Mouse (Mus musculus): ENCODE results near the gene Bptf.
"Not testable (repeated sequence)": the region's sequence is repeated elsewhere in the genome, so short reads cannot be mapped to it uniquely, and the experiment has no call there.

Gene Bptf

DNA sequence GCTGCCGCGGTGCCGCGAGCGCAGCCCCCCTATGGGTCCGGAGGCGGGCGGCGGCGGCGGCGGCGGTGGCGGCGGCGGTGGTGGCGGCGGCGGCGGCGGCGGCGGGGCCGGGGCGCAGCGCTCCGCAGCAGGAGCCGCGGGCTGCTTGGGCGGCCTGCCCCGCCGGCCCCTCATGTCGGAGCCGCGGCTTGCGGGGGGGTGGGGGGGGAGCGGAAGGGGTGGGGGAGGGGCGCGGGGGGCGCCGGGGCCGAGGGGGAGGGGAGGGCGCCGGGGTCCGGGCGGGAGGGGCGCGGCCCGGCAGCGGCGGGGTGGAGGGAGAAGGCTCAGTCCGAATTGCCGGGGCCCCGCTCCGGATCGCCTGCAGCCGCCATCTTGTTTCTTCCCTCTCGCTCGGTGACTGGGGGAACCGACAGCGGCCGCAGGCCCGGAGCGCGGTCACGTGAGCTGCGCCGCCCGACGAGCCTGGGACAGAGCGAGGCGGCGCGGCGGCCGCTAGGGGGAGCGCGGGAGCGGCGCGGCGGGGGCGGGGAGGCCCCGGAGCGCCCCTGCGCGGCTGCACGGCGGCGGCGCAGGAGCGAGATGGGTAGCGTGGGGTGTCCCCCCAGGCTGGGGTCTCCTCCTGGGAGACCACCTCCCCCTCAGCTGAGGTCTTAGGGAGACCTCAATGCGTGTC is at the start of gene Bptf:
Bptf (minus strand) TSS at position 379 of the 673 bp plus-strand sequence.
- peak; percentile 90 for DNase-seq

DNA sequence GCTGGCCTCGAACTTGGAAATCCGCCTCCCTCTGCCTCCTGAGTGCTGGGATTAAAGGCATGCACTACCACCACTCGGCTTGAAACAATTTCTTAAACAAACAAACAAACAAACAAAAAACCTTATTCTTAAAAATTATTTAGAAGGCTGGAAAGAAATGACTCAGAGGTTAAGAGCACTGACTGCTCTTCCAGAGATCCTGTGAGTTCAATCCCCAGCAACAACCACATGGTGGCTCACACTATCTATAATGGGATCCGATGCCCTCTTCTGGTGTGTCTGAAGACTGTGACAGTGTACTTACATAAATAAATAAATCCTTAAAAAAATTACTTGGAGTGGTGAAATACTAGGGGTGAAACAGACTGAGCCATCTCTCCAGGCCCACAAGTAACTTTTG is 29.3 kb upstream of the Bptf start:
- DNase-seq: no peak

DNA sequence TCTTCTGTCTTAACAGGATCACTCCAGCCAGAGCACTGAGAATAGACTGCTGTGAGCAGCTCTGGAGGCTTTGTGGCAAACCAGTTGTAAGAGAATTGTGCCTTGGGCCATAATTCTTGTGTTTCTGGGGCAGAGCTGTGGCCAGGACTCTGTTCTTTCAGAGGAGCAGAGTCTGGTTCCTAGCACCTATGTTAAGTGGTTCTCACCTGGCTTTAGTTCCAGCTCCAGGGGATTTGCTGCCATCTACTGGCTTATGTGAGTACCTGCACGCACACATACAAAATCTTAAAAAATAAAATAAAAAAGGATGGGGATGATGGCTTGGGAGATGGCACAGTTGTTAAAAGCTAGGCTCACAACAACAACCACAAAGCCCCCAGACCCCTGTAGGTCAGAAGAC is 27.1 kb upstream of the Bptf start:
- no peak for DNase-seq

DNA sequence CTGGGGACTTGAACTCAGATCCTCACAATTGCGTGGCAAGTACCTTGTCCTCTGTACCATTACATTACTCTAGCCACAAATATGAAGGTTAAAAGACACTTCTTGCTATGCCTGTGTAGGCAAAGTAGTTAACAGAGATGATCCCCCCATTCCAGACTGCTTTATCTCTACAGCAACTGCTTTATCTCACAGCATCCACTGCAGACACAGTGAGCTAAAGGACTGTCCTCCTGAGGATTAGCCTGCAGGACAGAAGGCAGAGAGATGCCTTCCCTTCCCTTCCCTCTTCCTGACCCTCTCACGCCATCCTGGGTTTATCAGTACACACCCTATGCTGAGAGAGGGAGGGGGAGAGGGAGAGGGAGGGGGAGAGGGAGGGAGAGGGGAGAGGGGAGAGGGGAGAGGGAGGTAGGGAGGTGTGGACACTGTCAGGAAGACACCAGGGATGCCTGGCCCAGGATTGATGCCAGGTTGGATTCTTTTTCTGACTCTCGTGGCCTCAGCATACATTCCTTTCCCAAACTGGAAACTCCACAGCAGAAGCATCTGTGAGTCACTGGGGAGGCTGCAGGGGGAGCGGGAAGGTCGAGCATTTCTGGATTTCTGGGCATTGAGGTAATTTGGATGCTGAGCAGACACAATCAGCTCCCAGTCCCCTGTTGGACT is 25.2 kb upstream of the Bptf start:
- no peak for DNase-seq

DNA sequence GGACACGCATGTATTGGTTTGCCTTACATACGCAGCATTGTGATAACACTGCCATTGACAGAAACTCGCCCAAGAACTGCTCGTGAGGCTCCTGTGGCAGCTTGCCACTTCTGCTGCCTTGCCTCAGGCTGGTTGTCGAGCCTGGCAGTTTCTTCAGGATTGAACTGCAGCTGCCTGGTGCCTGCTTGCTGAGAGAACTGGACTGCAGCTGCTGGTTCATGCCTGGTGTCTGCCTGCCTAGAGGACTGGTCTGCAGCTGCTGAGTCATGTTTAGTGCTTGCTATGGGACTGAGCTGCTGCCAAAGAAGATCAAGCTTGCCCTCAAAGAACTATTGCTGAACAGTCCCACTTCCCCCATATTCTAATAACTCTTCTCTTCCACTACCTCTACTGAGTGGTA is 23.4 kb upstream of the Bptf start:
- no peak for DNase-seq

DNA sequence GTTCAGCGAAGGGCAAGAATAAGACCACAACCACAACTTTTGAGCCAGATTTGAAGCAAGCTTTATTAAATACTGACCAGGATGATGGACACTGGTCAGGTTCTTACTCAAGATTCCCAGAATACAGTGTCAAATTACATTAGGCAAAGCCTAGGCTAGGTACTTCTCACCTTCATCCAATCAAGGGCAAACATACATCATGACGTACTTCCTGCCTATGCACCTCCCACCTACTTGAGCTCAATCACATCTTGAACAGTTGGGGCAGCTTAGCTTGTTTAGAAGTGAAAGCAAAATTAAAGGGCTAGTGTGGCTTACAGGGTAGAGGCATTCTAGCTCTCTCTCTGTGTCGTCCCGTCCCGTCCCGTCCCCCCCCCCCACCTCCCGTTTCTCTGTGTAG is 22.5 kb upstream of the Bptf start:
- DNase-seq: no peak

DNA sequence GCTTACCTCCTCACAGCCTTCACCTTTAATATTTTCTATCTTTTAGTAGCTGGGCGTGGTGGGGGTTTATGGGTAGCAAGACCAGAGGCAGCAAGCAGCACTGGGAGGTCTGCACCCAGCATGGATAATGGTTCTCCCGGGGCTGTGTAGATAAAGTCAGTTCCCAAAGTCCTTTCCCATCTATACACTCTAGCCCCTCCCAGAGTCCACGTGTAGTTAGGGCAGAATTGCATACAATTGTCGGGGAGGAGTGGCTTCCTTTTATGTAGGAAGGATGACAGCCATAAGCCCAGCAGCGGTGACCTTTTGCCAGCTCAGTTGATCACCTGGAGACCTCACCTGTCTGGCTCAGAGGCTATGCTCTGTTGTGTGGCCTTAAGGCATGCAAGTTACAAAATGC is 21.7 kb upstream of the Bptf start:
- DNase-seq: no peak

DNA sequence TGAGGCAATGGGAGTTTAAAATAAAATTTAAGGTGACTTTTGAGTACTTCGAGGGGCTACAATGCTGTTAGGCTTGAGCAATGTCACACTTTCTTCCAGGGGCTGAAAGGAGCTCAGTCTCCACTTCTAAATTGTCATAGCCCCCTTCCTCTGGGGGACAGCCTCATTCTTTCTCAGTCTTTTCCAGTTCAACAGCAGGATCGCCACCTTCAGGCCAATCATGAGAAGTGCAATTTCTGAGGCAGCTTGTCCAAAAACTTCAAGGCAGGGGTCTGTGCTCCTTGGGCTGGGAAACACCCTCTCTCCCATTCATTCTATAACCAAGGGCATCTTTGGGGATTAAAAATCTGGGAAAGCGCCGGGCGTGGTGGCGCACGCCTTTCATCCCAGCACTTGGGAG is 19.9 kb upstream of the Bptf start:
- no peak for DNase-seq

DNA sequence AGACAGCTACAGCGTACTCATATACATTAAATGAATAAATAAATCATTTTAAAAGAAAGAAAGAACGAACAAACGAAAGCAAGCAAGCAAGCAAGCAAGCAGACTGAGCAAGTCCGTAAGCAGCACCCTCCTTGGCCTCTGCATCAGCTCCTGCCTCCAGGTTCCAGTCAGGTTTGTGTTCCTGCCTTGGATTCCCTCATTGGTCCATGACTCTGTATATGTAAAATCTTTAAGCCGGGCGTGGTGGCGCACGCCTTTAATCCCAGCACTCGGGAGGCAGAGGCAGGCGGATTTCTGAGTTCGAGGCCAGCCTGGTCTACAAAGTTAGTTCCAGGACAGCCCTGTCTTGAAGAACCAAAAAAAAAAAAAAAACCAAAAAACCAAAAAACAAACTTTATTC is 12.0 kb upstream of the Bptf start:
- not testable (repeated sequence) for DNase-seq

DNA sequence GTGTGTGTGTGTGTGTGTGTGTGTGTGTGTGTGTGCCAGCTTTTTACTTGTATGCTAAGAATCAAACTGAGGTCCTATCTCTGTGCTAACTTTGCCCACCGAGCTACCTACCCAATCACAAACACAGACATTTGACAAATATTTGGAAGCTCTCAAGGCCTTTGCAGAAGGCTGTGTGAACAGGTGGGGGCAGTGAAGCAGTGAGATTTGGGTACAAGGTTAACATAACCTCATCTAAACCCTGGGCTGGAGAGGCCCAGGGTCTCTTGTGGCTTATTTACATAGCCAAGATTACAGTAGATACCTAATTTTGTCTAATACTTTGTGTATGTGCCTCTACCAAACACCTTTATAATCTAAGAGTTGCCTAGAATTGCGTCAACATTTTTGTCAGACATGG is 10.5 kb upstream of the Bptf start:
- no peak for DNase-seq

DNA sequence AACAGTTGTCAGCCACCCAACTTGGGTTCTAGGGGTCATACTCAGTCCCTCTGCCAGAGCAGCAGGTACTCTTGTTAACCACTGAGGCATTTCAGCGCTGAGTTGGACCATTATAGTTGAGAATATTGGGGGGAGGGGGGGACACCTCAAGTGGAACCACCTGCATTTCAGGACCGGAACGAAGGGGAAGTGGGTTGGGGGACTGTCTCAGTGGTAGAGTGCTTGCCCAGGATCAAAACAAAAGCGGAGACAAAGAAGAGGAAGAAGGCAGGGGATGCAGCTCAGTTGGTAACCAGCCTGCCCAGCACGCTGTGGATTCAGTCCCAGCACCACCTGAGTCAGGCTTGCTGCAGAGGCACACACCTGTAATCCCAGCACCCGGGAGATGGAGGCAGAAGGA is 8.8 kb upstream of the Bptf start:
- no peak for DNase-seq

DNA sequence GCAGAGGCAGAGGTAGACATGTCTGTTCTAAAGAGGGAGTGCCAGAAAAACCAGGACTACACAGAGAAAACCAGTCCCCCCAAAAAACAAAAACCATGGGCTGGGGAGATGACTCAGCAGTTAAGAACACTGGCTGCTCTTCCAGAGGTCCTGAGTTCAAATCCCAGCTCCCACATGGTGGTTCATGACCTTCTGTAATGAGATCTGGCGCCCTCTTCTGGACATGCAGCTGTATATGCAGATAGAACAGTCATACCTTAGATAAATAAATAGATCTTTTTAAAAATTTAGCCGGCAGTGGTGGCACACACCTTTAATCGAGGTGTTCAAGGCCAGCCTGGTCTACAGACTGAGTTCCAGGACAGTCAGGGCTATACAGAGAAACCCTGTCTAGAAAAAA is 6.7 kb upstream of the Bptf start:
- no peak for DNase-seq

DNA sequence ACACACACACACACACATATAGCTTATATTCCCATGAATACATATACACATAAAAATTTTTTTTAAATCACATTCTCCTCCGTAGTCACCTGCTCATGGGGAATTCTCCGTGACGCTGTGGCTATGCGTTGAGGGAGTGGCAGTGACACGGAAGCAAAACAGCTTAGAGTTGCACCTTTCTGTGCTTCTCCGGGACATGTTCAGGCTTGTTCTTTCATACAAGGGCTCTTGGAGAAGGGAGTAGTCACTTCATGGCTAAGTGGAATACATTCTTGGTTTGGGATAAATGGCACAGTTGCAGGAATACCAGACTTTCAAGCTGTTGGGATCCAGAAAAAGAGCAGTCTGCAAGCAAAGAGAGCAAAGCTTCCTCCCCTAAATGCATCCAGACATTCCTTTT is 5.7 kb upstream of the Bptf start:
- no peak for DNase-seq

DNA sequence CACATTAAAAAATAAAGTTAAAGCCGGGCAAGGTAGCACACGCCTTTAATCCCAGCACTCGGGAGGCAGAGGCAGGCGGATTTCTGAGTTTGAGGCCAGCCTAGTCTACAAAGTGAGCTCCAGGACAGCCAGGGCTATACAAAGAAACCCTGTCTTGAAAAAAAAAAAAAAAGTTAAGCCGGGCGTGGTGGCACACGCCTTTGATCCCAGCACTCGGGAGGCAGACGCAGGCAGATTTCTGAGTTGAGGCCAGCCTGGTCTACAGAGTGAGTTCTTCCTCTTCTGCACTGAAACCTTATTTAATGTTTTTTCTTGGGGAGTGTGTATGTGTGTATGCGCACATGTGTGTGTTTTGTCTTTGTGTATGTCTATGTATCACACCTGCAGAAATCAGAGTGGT is 4.5 kb upstream of the Bptf start:
- DNase-seq: not testable (repeated sequence)

DNA sequence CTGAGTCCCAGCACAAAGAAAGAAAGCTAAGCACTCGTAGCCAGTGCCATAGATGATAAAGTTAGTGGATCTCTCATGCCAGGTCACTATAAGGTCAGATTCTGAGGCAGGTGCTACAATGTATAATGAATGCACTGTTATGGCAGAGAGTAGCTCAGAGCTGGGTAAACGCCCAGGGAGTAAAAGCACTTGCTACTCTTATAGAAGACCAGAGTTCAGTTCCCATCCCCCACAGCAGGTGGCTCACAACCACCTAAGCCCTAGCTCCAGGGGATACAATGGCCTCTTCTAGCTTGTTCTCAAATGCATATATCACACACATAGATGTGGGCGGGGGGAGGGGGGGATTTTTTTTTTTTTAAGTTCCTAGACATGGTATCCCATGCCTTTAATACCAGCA is 3.8 kb upstream of the Bptf start:
- no peak for DNase-seq

DNA sequence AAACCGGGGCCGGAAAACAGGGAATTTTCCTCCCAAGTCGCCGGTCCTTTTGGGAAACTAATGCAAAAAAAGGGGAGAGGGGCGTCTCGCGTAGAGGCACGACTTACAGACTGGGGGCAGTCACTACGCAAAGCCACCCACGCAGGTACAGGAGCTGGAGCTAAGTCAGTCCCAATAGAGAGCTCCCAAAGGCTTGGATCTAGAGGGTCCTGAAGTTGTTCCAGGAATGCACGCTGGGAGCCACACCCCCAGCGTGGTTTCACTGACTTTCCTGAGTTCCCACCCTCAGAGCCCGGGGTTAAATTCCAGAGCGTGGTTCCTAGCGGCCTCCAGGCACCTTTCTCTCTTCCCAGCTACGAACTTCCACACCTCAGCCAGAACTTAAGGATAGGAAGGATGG is 499 bp upstream of the Bptf start:
- DNase-seq: peak; percentile 63

DNA sequence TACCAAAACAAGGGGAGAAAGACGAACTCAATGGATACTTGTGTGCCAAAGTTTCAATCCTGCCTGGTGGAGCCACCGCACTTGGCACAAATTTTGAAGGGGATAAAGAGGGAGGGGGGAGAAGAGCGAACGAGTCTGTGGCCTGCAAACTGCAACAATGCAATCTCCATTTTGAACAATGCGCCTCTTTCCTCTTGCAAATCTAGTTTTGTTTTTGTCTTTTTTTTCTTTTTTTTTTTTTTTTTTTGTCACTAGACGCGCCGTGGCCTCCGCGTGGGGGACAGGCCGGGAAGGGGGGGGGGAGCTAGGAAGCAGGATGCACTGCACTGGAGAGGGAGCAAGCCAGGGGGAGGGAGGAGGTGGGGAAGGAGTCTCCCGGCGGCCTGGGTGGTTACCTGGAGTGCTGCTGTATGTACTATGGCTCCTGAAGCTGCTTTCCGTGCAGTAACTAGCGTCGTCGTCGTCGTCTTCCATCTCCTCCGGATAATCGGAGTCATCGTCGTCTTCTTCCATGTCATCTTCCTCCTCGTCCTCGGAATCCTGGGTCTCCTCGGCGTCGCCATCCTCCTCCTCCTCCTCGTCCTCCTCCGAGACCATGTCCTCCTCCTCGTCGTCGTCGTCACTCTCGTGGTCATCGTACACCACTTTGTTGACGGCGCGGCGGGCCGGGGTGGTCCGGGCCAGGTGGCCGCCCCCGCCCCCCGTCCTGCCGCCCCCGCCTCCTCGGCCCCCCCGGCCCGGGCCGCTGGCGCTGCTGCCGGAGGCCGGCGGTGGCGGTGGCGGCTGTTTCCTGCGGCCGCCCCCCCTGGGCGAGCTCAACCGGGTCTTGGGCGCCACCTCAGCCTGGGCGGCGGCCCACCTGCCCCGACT is 813 bp downstream of the Bptf start:
- DNase-seq: peak; percentile 68

DNA sequence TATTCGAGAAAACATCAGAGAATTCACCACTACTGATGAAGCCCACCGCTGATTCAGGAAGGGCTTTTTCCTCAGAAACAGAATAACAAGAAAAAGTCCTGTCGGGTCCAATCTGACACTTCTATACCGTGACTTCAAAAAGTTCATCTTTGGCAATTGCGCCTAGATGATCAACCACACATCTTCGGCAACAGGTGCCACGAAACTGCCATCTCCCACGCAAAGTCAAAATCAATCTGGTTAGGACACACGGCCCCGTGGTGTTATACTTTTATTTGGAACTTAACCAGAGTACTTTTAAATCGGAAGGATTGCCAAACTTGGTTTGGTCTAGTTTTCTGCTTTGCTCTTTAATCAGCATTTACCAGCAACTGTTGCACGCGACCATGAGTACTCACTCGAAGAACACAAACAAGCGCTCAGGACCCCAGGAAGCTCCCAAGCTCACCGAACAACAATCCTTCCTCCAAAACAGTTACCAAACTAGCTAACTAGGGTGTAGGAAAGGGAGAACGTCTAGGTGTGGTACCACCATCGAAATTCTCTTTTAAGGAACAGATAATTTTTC is 1.6 kb downstream of the Bptf start:
- DNase-seq: peak; percentile 22

DNA sequence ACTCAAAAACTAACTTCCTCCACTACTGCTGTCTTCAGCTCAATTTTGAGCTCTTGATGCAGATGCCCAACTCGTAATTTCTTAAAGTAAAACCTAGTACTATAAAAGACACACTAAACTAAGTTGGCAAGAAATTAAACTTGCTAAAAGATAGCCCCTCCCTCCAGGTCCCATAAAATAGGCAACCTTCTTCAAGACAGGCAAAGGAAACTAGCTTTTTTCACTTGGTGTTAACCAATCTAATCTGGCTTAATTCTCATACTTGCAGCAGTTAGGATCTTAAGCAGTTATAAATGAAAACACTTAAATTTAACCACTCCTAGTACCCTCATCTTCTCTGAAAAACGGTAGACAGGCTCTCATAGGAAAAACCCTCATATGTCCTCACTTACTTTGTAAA is 2.3 kb downstream of the Bptf start:
- DNase-seq: no peak

DNA sequence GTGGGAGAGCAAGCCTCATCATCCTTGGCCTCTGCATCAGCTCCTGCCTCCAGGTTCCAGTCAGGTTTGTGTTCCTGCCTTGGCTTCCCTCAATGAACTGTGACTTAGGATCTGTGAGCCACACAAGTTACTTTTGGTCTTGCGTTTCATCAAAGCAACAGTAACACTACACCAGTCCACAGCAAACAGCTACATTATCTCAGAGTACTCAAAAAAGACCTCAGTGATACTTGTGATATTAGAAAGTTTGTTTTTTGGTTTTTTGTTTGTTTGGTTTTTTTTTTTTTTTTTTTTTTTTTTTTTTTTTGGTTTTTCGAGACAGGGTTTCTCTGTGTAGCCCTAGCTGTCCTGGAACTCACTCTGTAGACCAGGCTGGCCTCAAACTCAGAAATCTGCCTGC is 5.2 kb downstream of the Bptf start:
- not testable (repeated sequence) for DNase-seq

DNA sequence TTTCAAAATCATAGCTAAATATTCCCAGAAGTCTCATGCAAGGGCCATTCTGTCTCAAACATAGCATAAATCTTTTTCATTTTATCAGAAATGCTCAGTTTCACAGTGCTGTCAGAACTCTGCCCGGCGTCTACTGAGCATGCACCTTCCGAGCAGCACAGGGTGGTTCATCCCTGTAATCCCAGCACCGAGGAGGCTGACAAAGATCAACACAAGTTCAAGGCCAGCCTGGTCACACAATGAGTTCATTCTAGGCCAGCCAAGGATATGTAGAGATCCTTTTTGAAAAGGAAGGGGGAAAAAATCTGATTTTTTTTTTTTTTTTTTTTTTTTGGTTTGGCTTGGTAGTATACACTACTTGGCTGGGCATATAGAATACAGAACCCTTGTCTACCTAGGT is 6.9 kb downstream of the Bptf start:
- DNase-seq: no peak

DNA sequence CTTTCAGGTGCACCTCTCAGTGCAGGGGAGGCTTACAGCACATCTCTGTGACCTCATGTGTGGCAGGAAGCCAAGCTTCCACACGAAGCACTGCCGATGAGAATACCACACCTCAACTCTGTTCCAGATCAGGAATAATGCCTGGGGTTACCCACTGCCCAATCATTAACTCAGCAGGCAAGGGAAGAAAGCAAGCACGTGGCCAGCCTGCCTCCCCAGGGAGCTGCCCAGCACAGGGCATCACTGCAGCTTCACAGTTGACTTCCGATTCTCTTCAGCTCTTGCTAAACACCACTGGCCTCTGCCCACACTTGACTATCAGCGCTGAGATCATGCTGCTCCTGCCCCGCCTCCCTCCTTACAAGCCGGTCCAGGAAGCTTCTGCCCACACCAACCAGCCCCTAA is 7.6 kb downstream of the Bptf start:
- peak; percentile 91 for DNase-seq

DNA sequence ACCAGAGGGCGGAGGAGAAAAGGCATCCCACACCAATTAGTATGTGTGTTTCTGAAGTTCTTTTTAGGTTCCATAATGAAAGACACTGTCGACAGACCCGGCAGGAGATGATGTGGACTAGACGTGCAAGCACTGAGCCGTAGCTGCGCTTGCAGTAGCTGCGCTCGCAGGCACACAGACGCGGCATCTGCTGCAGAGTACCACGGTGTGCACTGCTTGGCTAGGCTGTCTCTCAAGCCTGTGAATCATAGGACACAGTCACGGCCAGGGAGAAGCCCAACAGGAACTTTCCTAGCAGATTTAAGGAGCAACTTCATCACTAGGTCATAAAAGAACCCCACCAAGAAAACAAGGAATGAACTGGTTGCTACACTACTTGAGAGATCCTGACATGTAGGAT is 14.1 kb downstream of the Bptf start:
- DNase-seq: no peak
